Mouse (Mus musculus) kidney, adult 2 months (tissue): Measurements from ENCODE around the gene Cnga4.

Experiments
- CTCF ChIP-seq: fragments of 200-500 bp; conservative IDR thresholded peaks from 2 replicates; pipeline ENCODE4 v1.5.1; 2011; ENCODE audit warnings: low read depth, mild to moderate bottlenecking, control low read depth, low read length, moderate library complexity, mixed read lengths; ENCODE audit not compliant: insufficient read depth, insufficient read length
- POLR2A ChIP-seq: fragments of 200-500 bp; IDR thresholded peaks from one replicate; pipeline ENCODE4 v1.6.1; 2011; ENCODE audit warnings: low read depth, low read length, control low read depth

DNA sequence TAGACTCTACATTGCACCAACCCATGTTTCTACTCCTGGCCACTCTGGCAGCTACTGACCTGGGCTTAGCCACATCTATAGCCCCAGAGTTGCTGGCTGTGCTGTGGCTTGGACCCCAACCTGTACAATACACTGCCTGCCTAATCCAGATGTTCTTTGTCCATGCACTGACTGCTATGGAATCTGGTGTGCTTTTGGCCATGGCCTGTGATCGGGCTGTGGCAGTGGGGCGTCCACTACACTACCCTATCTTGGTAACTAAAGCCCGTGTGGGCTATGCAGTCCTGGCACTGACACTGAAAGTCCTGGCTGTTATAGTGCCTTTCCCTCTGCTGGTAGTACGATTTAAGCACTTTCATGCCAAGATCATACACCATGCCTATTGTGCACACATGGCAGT is 35.8 kb upstream of the Cnga4 start:
- TF ChIP-seq CTCF = no peak
- no peak for TF ChIP-seq POLR2A
